Mouse (Mus musculus): ENCODE data around the gene 4930415O20Rik. TPM values are rescaled to one million over a fixed set of nuclear protein-coding genes. Genes with fewer than 3 reads are reported as not detected.
A peak's percentile ranks its signal among the peaks of the same experiment; 100 is the strongest.

4930415O20Rik gene
- polyA plus RNA-seq, 3 experiments from 2014 or later = not detected

GRCm38 (mm10) chr15:98632107-98632744 is 61.4 kb downstream of the 4930415O20Rik start:
- ATAC-seq = no peak

GRCm38 (mm10) chr15:98632921-98633320 is 62.1 kb downstream of the 4930415O20Rik start:
- ATAC-seq = no peak

- no peak for ATAC-seq
Measured at GRCm38 (mm10) chr15:98633822-98634470, 63.1 kb downstream of the 4930415O20Rik start.

GRCm38 (mm10) chr15:98634541-98635081 is 63.8 kb downstream of the 4930415O20Rik start:
- ATAC-seq = peak; percentile 49

GRCm38 (mm10) chr15:98635291-98635841 is 64.6 kb downstream of the 4930415O20Rik start:
- ATAC-seq = no peak

- ATAC-seq = no peak
Measured at GRCm38 (mm10) chr15:98636517-98636916, 65.7 kb downstream of the 4930415O20Rik start.

- ATAC-seq = no peak
Measured at GRCm38 (mm10) chr15:98637155-98637554, 66.4 kb downstream of the 4930415O20Rik start.

Other genes starting within 250 kb of the 4930415O20Rik start
- gene Olfr284, start 230.0 kb upstream of the 4930415O20Rik start, polyA plus RNA-seq (2017; shearing (Covaris generic)) = not detected
- gene Olfr283, start 190.1 kb upstream of the 4930415O20Rik start, polyA plus RNA-seq (2017; shearing (Covaris generic)) = not detected
- not detected for gene Olfr282, start 139.8 kb upstream of the 4930415O20Rik start, polyA plus RNA-seq (2017; shearing (Covaris generic))
- gene Olfr281, start 118.4 kb upstream of the 4930415O20Rik start, polyA plus RNA-seq (2017; shearing (Covaris generic)) = not detected
- gene OR5BS1P, start 101.1 kb upstream of the 4930415O20Rik start, polyA plus RNA-seq (2017; shearing (Covaris generic)) = not detected
- not detected for gene Lalba, start 88.3 kb upstream of the 4930415O20Rik start, polyA plus RNA-seq (2017; shearing (Covaris generic))
- gene Olfr279, start 78.6 kb upstream of the 4930415O20Rik start, polyA plus RNA-seq (2017; shearing (Covaris generic)) = under 1 TPM in 2 of 3 experiments, not detected in 1; 0.06 to 0.07 TPM
- gene Kansl2, start 36.7 kb upstream of the 4930415O20Rik start, polyA plus RNA-seq (2017; shearing (Covaris generic)) = 10 to 100 TPM; 29.4 to 33.1 (median 32.4) TPM
- 10 to 100 TPM; 69.3 to 99.2 (median 86.3) TPM for gene Ccnt1, start 81 bp upstream of the 4930415O20Rik start, polyA plus RNA-seq (2017; shearing (Covaris generic))
- under 1 TPM in 2 of 3 experiments, not detected in 1; 0.28 to 0.44 TPM for gene Adcy6, start 39.1 kb downstream of the 4930415O20Rik start, polyA plus RNA-seq (2017; shearing (Covaris generic))
- gene Cacnb3, start 59.8 kb downstream of the 4930415O20Rik start, polyA plus RNA-seq (2017; shearing (Covaris generic)) = under 1 TPM in 2 of 3 experiments, not detected in 1; 0.30 to 0.38 TPM
- 10 to 100 TPM; 15.4 to 37.0 (median 37.0) TPM for gene Ddx23, start 91.9 kb downstream of the 4930415O20Rik start, polyA plus RNA-seq (2017; shearing (Covaris generic))
- 1 to 10 TPM in 1 of 3 experiments, under 1 TPM in 2; 0.94 to 1.8 (median 0.99) TPM for gene Rnd1, start 106.5 kb downstream of the 4930415O20Rik start, polyA plus RNA-seq (2017; shearing (Covaris generic))
- not detected for gene Ccdc65, start 137.2 kb downstream of the 4930415O20Rik start, polyA plus RNA-seq (2017; shearing (Covaris generic))
- 1 to 10 TPM in 1 of 3 experiments, under 1 TPM in 1, not detected in 1; 0.62 to 1.7 TPM for gene Fkbp11, start 157.2 kb downstream of the 4930415O20Rik start, polyA plus RNA-seq (2017; shearing (Covaris generic))
- 10 to 100 TPM; 35.5 to 38.0 (median 37.8) TPM for gene Arf3, start 192.2 kb downstream of the 4930415O20Rik start, polyA plus RNA-seq (2017; shearing (Covaris generic))
- under 1 TPM in 1 of 3 experiments, not detected in 2; 0.15 TPM for gene Wnt10b, start 207.1 kb downstream of the 4930415O20Rik start, polyA plus RNA-seq (2017; shearing (Covaris generic))
- under 1 TPM in 1 of 3 experiments, not detected in 2; 0.15 TPM for gene Wnt1, start 218.9 kb downstream of the 4930415O20Rik start, polyA plus RNA-seq (2017; shearing (Covaris generic))
- gene Ddn, start 238.5 kb downstream of the 4930415O20Rik start, polyA plus RNA-seq (2017; shearing (Covaris generic)) = not detected

All from inflammation-experienced regulatory T-cells, adult 6 months (primary cell).